Mouse (Mus musculus): ENCODE results near the gene Trip10. TPM values are rescaled to one million over a fixed set of nuclear protein-coding genes. Genes with fewer than 3 reads are reported as not detected.

The Trip10 gene
- polyA plus RNA-seq, 1 experiment from 2014 or later: 19.7 TPM

DNA sequence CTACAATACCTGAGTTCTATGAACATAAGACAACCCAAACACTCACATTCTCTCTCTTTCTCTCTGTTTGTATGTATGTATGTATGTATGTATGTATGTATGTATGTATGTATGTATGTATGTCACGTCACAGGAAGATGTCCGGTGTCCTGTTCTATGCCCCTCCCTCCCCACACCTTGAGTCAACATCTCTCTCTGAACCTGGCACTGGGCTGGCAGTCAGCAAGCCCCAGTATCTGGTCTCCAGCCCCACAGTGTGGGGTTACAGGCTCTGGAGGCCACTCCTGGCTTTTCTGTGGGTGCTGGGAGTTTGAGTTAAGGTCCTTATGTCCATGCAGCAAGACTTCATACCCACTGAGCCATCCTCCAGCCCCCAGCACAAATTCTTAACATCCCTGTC, 21.8 kb upstream of the Trip10 start:
- no peaks in the 10 kb centered on the region for H3K36me3 ChIP-seq
- H3K4me3 ChIP-seq: no peak overlapping the region
- no peak overlapping the region for H3K4me2 ChIP-seq (replicated peaks)
- H3K4me1 ChIP-seq: no peaks in the 10 kb centered on the region
- no peak for ATAC-seq (ENCODE audit: low FRiP score, low read depth)
- H3K27ac ChIP-seq: no peak overlapping the region
- H3K9ac ChIP-seq: no peak overlapping the region
- WGBS: 84% methylated on average over 2 of the region's 2 CpGs
- peaks cover 6% of the 10 kb centered on the region; the same call in 1 of the 2 replicates for H3K27me3 ChIP-seq (replicated peaks)
- H3K9me3 ChIP-seq: no peaks in the 10 kb centered on the region

GRCm38 (mm10) chr17:57228014-57228413, 21.2 kb upstream of the Trip10 start, which contains the start of gene C3:
Gene C3, minus strand, starts transcription at chr17:57228136.
- H3K4me3 ChIP-seq: no peak within 1 kb of the TSS
- peaks cover 6% of the 10 kb centered on the region; the same call in 1 of the 2 replicates for H3K27me3 ChIP-seq (replicated peaks)
- WGBS: 74% methylated on average over 3 of the region's 3 CpGs
- H3K4me1 ChIP-seq: no peaks in the 10 kb centered on the region
- H3K9ac ChIP-seq: no peak within 1 kb of the TSS
- H3K27ac ChIP-seq: no peak within 1 kb of the TSS
- no peaks in the 10 kb centered on the region for H3K36me3 ChIP-seq
- H3K9me3 ChIP-seq: no peaks in the 10 kb centered on the region
- no peak within 1 kb of the TSS for H3K4me2 ChIP-seq (replicated peaks)
- no peak for ATAC-seq (ENCODE audit: low FRiP score, low read depth)

DNA sequence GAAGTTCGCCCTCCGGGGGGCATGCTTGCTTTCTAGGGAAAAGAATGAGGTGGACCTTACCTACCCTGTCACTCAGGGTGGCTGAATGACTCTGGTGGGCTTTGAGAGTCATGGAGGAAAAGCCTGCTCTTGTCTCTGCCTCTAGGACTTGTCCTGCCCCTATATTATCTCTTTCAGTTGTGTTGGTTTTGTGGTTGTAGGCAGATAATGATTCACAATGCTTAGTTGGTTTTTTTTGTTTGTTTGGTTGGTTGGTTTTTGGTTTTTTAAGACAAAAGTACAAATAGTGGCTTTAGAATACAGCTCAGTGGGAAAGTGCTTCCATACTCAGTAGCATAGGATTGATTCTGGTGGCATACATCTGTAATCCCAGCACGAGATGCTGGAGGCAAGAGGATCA, 20.4 kb upstream of the Trip10 start:
- no peak overlapping the region for H3K9ac ChIP-seq
- 79% methylated on average over 3 of the region's 3 CpGs for WGBS

DNA sequence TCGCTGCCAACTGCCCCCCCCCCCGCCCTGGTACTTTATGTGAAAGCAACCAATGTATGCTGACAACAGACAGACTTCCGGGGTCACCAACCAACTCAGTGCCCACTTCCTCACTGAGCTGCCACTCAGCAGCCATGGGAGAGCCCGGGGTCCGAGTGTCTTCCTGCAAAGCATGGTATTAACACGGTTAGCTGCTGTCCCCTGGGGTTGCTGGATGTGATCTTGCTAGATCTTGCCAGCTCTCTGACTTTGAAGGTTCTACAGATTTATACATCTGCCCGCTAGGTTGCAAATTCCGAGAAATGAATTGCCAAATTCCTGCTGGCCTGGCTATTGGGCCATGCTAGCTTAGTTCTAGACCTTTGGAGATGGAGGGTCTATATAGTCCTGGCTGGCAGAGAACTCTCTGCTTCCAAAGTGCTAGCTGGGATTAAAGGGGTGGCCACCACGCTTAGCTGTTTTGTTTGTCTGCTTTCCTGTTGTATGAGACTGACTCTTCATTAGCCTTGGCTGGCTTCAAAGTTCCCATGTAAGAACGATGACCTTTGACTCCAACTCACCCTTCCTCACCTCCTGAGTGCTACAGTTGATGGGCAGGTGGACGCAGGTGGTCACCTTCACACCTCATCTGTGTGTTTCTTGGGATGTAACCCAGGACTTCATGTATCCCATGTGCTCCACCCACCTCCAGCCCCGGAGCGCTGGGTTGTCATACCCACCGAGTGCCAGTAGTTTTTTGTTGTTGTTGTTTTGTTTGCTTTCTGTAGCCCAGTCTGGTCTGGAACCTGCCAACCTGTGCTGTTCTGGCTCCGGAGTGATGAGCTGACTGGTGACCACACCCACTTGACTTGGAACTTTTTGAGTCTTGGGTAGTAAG, 19.2 kb upstream of the Trip10 start:
- H3K27ac ChIP-seq: no peak overlapping the region
- 78% methylated on average over 15 of the region's 15 CpGs for WGBS
- no peaks in the 10 kb centered on the region for H3K27me3 ChIP-seq (replicated peaks)
- H3K4me3 ChIP-seq: no peak overlapping the region
- H3K36me3 ChIP-seq: peaks cover 10% of the 10 kb centered on the region; the same call in 1 of the 2 replicates
- no peak overlapping the region for H3K9ac ChIP-seq
- H3K9me3 ChIP-seq: no peaks in the 10 kb centered on the region
- H3K4me2 ChIP-seq (replicated peaks): no peak overlapping the region
- no peaks in the 10 kb centered on the region for H3K4me1 ChIP-seq
- ATAC-seq (ENCODE audit: low FRiP score, low read depth): no peak

More for the DNA sequence above, 20.4 kb upstream of the Trip10 start:
- H3K27ac ChIP-seq: no peak overlapping the region
- no peaks in the 10 kb centered on the region for H3K9me3 ChIP-seq
- H3K36me3 ChIP-seq: no peaks in the 10 kb centered on the region
- no peak overlapping the region for H3K4me3 ChIP-seq
- H3K4me2 ChIP-seq (replicated peaks): no peak overlapping the region
- H3K27me3 ChIP-seq (replicated peaks): peaks cover 6% of the 10 kb centered on the region; the same call in 1 of the 2 replicates
- no peak for ATAC-seq (ENCODE audit: low FRiP score, low read depth)
- no peaks in the 10 kb centered on the region for H3K4me1 ChIP-seq

DNA sequence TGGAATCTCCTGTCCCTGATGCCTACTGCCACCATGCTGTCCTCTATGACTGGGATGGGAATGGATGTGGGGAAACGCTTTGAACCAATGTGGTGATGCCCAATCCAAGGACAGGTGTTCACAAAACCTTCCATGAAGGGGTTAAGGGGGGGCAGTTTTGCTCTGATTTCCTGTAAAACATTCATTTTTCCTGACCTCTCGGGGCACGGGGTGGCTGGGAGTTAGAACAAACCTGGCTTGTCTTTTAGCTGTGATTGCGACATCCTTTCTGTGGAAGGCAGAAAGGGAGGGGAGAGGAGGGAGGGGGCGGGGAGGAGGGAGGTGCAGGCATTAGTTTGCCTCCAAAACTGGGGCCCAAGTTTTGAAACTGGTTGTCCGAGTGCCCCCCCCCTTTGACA, 18.5 kb upstream of the Trip10 start:
- no peak overlapping the region for H3K27ac ChIP-seq
- peaks cover 15% of the 10 kb centered on the region for H3K36me3 ChIP-seq
- H3K4me1 ChIP-seq: no peaks in the 10 kb centered on the region
- no peak overlapping the region for H3K4me3 ChIP-seq
- 83% methylated on average over 6 of the region's 6 CpGs for WGBS
- H3K4me2 ChIP-seq (replicated peaks): no peak overlapping the region
- no peak overlapping the region for H3K9ac ChIP-seq
- H3K27me3 ChIP-seq (replicated peaks): no peaks in the 10 kb centered on the region
- no peak for ATAC-seq (ENCODE audit: low FRiP score, low read depth)
- H3K9me3 ChIP-seq: no peaks in the 10 kb centered on the region

GRCm38 (mm10) chr17:57231321-57231771, 17.9 kb upstream of the Trip10 start:
- H3K27me3 ChIP-seq (replicated peaks): no peaks in the 10 kb centered on the region
- ATAC-seq (ENCODE audit: low FRiP score, low read depth): no peak
- H3K4me1 ChIP-seq: no peaks in the 10 kb centered on the region
- H3K27ac ChIP-seq: no peak overlapping the region
- no peaks in the 10 kb centered on the region for H3K9me3 ChIP-seq
- H3K36me3 ChIP-seq: peaks cover 21% of the 10 kb centered on the region
- no peak overlapping the region for H3K4me2 ChIP-seq (replicated peaks)
- H3K9ac ChIP-seq: no peak overlapping the region
- H3K4me3 ChIP-seq: no peak overlapping the region

DNA sequence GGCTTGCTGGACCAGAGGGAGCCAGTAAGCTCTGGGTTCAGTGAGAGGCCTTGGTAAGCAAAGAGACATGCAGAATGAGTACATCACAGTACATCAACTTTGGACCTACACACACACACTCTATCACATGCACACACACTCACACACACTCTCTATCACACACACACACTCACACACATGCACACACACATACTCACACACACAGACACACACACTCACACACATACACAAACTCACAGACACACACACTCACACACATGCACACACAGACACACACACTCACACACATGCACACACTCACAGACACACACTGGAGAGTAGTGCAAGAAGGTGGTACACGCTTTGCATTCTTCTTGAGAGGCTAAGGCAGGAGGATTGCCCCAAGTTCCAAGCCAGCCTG, 17.1 kb upstream of the Trip10 start:
- no peak overlapping the region for H3K27ac ChIP-seq
- H3K36me3 ChIP-seq: peaks cover 30% of the 10 kb centered on the region
- no peak for ATAC-seq (ENCODE audit: low FRiP score, low read depth)
- no peaks in the 10 kb centered on the region for H3K27me3 ChIP-seq (replicated peaks)
- no peaks in the 10 kb centered on the region for H3K4me1 ChIP-seq
- no peaks in the 10 kb centered on the region for H3K9me3 ChIP-seq
- H3K4me3 ChIP-seq: no peak overlapping the region
- H3K4me2 ChIP-seq (replicated peaks): no peak overlapping the region
- 75% methylated on average over 1 of the region's 1 CpGs for WGBS
- H3K9ac ChIP-seq: no peak overlapping the region

GRCm38 (mm10) chr17:57233038-57233437, 16.2 kb upstream of the Trip10 start:
- Histone ChIP-seq H3K27me3 (replicated peaks) (no peaks in the 10 kb centered on the region), H3K9me3 (no peaks in the 10 kb centered on the region), H3K4me2 (replicated peaks) (no peak overlapping the region), H3K4me1 (no peaks in the 10 kb centered on the region), H3K36me3 (peaks cover 37% of the 10 kb centered on the region), H3K4me3 (no peak overlapping the region), H3K27ac (no peak overlapping the region), H3K9ac (no peak overlapping the region)
- WGBS: 54% methylated on average over 7 of the region's 7 CpGs
- no peak for ATAC-seq (ENCODE audit: low FRiP score, low read depth)

GRCm38 (mm10) chr17:57234254-57234928, 14.9 kb upstream of the Trip10 start:
- Histone ChIP-seq H3K36me3 (peaks cover 41% of the 10 kb centered on the region), H3K4me2 (replicated peaks) (no peak overlapping the region), H3K9me3 (no peaks in the 10 kb centered on the region), H3K9ac (no peak overlapping the region), H3K27ac (no peak overlapping the region), H3K4me1 (no peaks in the 10 kb centered on the region), H3K4me3 (no peak overlapping the region), H3K27me3 (replicated peaks) (no peaks in the 10 kb centered on the region)
- WGBS: 87% methylated on average over 12 of the region's 12 CpGs
- ATAC-seq (ENCODE audit: low FRiP score, low read depth): no peak

DNA sequence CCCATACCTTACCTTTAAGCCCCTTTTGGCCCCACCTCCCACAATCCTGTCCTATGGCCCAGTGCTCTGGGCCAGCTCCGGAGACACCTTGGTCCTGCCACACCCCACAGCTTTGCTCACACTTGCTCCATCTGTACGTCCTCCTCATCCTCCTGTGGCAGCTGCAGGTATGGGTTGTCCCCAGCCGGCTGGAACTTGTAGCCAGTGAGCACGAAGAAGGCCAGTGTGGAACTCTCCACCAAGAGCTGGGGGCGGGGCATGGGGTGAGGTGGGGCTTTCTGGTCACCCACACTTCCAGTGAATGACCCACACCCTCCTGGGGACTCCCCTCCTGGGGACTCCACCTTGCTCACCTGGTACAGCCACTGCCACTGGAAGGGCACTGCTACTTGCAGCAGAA, 13.5 kb upstream of the Trip10 start:
- Histone ChIP-seq H3K27ac (no peak overlapping the region), H3K4me3 (no peak overlapping the region), H3K4me2 (replicated peaks) (no peak overlapping the region), H3K36me3 (peaks cover 41% of the 10 kb centered on the region), H3K4me1 (no peaks in the 10 kb centered on the region), H3K9ac (no peak overlapping the region), H3K27me3 (replicated peaks) (no peaks in the 10 kb centered on the region), H3K9me3 (no peaks in the 10 kb centered on the region)
- no peak for ATAC-seq (ENCODE audit: low FRiP score, low read depth)
- WGBS: 92% methylated on average over 5 of the region's 5 CpGs

DNA sequence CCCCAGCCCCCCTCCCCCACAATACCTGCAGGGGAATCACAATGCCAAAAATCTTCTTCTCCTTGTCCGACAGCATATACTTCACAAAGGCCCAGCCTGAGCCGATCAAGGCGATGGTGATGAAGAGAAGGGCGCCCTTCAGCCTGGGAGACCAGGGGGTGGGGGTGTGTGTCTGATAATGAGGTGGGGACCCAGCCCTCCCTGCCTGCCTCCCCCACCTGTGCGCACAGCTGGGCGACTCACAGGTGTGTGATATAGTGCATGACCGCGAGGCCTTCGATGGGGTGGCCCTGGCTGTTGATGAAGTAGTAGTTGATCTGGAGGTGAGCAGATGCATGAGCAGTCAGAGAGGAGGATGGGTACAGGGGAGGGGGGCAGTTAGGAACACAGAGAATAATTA, 12.1 kb upstream of the Trip10 start:
- no peak for ATAC-seq (ENCODE audit: low FRiP score, low read depth)
- no peaks in the 10 kb centered on the region for H3K27me3 ChIP-seq (replicated peaks)

GRCm38 (mm10) chr17:57243650-57244370, 5.4 kb upstream of the Trip10 start:
- H3K9me3 ChIP-seq: peaks cover 3% of the 10 kb centered on the region; the same call in 1 of the 2 replicates
- no peak overlapping the region for H3K27ac ChIP-seq
- 0 out of 2 replicates have a peak overlapping the region, but pooled peaks have one; percentile 13 for H3K9ac ChIP-seq
- ATAC-seq (ENCODE audit: low FRiP score, low read depth): no peak
- H3K4me2 ChIP-seq (replicated peaks): no peak overlapping the region
- WGBS: 78% methylated on average over 10 of the region's 10 CpGs
- H3K4me3 ChIP-seq: no peak overlapping the region
- peaks cover 21% of the 10 kb centered on the region for H3K36me3 ChIP-seq
- no peaks in the 10 kb centered on the region for H3K27me3 ChIP-seq (replicated peaks)
- H3K4me1 ChIP-seq: peaks cover 12% of the 10 kb centered on the region

More for the DNA sequence above, 12.1 kb upstream of the Trip10 start:
- Histone ChIP-seq H3K9me3 (peaks cover 3% of the 10 kb centered on the region; the same call in 1 of the 2 replicates), H3K4me2 (replicated peaks) (no peak overlapping the region), H3K4me1 (no peaks in the 10 kb centered on the region), H3K9ac (no peak overlapping the region), H3K36me3 (peaks cover 48% of the 10 kb centered on the region), H3K4me3 (no peak overlapping the region), H3K27ac (no peak overlapping the region)
- 93% methylated on average over 9 of the region's 9 CpGs for WGBS

Data from neural tube, embryonic 12.5 days (tissue).